Mouse (Mus musculus): ENCODE measurements around the gene Iqgap3.

DNA sequence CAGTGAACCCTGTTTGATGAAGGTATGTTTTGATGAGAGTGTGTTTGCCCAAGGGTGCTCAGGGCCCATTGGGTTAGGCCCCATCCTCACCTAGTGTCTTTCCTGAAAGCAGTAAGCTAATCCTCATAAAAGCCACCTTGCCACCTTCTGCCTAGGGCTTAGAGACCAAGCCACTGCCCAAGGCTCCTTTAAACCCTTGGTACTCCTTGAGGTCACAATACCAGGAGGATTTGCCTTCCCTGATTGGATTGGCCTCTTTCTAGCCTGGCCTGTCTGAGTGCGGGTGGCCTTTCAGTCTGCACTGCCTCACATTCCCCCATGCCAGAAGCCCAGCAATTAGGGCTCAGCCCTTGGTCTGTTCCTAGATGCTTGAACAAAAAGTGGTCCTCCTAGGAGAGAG is 66.1 kb downstream of the Iqgap3 start:
- no peak for TF ChIP-seq CTCF (IDR thresholded peaks at IDR 0.05; ENCODE audit: low read depth)
- no peak for TF ChIP-seq EP300 (optimal IDR thresholded peaks at IDR 0.05)

Data from stomach, postnatal 0 days (tissue).